Mouse (Mus musculus) liver, adult 2 months (tissue): Measurements from ENCODE around the gene Galnt15. TPM values are rescaled to one million over a fixed set of nuclear protein-coding genes. Genes with fewer than 3 reads are reported as not detected.
"Not testable (repeated sequence)": the region's sequence is repeated elsewhere in the genome, so short reads cannot be mapped to it uniquely, and the experiment has no call there.

Source experiments
- DNase-seq: peaks from one replicate; pipeline ENCODE4 v3.0.0-alpha.2; 2011; ENCODE audit warnings: low read depth, low spot score; ENCODE audit errors: extremely low read depth
- H3K27ac ChIP-seq: fragments of 200-500 bp; replicated peaks from 2 replicates; pipeline ENCODE4 v1.5.1; 2012; ENCODE audit warnings: low read depth, mild to moderate bottlenecking, control low read depth, inconsistent platforms, low read length; ENCODE audit not compliant: insufficient read depth
- H3K27me3 ChIP-seq: fragments of 200-500 bp; 2 replicates; pipeline ENCODE4 v1.6.1; 2012; ENCODE audit warnings: mild to moderate bottlenecking, moderate library complexity, low read length, inconsistent platforms; ENCODE audit not compliant: control insufficient read depth, insufficient read depth
- H3K36me3 ChIP-seq: fragments of 200-500 bp; 2 replicates; pipeline ENCODE4 v1.6.1; 2012; ENCODE audit warnings: low read length, inconsistent platforms; ENCODE audit not compliant: control insufficient read depth, insufficient read depth
- H3K4me1 ChIP-seq: fragments of 200-500 bp; 2 replicates; pipeline ENCODE4 v1.6.1; 2011; ENCODE audit warnings: low read length; ENCODE audit not compliant: control insufficient read depth, insufficient read depth
- H3K4me3 ChIP-seq: fragments of 200-500 bp; 2 replicates; pipeline ENCODE4 v1.5.1; 2011; ENCODE audit warnings: low read depth, mild to moderate bottlenecking, control low read depth, low read length, moderate library complexity; ENCODE audit not compliant: insufficient read depth
- H3K79me2 ChIP-seq: fragments of 200-500 bp; 2 replicates; pipeline ENCODE4 v1.6.1; 2012; ENCODE audit warnings: inconsistent platforms, mild to moderate bottlenecking, low read length, moderate library complexity; ENCODE audit not compliant: control insufficient read depth, insufficient read depth
- H3K9ac ChIP-seq: fragments of 200-500 bp; 2 replicates; pipeline ENCODE4 v1.6.1; 2012; ENCODE audit warnings: low read depth, mild to moderate bottlenecking, control low read depth, inconsistent platforms, low read length
- CTCF ChIP-seq: fragments of 200-500 bp; IDR thresholded peaks from 2 replicates; pipeline ENCODE4 v1.5.1; 2011; ENCODE audit warnings: low read depth, low read length, control low read depth
- POLR2A ChIP-seq: fragments of 200-500 bp; IDR thresholded peaks from 2 replicates; pipeline ENCODE4 v1.6.1; 2011; ENCODE audit warnings: low read length, control low read depth; ENCODE audit not compliant: insufficient read depth; ENCODE audit errors: extremely low read depth
- WGBS: fragments of 180-500 bp; shearing (Covaris S2); methylation state at CpG from one replicate; pipeline ENCODE4 v1.1.7; 2018; 5-methylcytosine and 5-hydroxymethylcytosine counted together
- polyA plus RNA-seq: library from polyadenylated mRNA; depleted of rRNA; stranded (reverse); fragments of >200 nt; gene quantifications from 2 replicates; pipeline ENCODE4 v1.2.3, GENCODE M21; 2012
- total RNA-seq: library from RNA; depleted of rRNA; stranded (reverse); fragments of >200 nt; gene quantifications from 2 replicates; pipeline ENCODE4 v1.2.3, GENCODE M21; 2014

Galnt15 gene
- total and polyA plus RNA-seq, 2 experiments = 0.62 to 0.92 TPM

GRCm38 (mm10) chr14:32085486-32086201 is 56.9 kb downstream of the Galnt15 start, which contains the start of gene Dph3:
TSS of gene Dph3 (minus strand) at chr14:32085729.
- Histone ChIP-seq H3K4me1 (peaks cover 8% of the 10 kb centered on the region; the same call in 1 of the 2 replicates), H3K79me2 (peaks cover 4% of the 10 kb centered on the region; the same call in 1 of the 2 replicates), H3K27me3 (no peaks in the 10 kb centered on the region), H3K27ac (peak within 1 kb of the TSS; percentile 86), H3K9ac (peak within 1 kb of the TSS; percentile 77), H3K36me3 (peaks cover 8% of the 10 kb centered on the region), H3K4me3 (peak within 1 kb of the TSS; percentile 67)
- WGBS = under 1% methylated on average over 43 of the region's 43 CpGs
- TF ChIP-seq CTCF (no peak; the same call in 1 of the 2 replicates), POLR2A (0 out of 2 replicates have a peak, but pooled peaks have one; percentile 9)
- peak; percentile 90 for DNase-seq

- Histone ChIP-seq H3K4me1 (peaks cover 8% of the 10 kb centered on the region; the same call in 1 of the 2 replicates), H3K4me3 (peak overlapping the region; percentile 67), H3K9ac (peak overlapping the region; percentile 44; the same call in 1 of the 2 replicates), H3K27ac (peak overlapping the region; percentile 83), H3K79me2 (peaks cover 4% of the 10 kb centered on the region; the same call in 1 of the 2 replicates), H3K27me3 (no peaks in the 10 kb centered on the region), H3K36me3 (peaks cover 8% of the 10 kb centered on the region)
- 2% methylated on average over 8 of the region's 8 CpGs for WGBS
- TF ChIP-seq CTCF (no peak), POLR2A (no peak)
- DNase-seq = peak; percentile 60
Measured at GRCm38 (mm10) chr14:32086226-32086625, 57.4 kb downstream of the Galnt15 start.

- H3K36me3 ChIP-seq, H3K27ac ChIP-seq, DNase-seq, H3K4me3 ChIP-seq, H3K79me2 ChIP-seq, H3K27me3 ChIP-seq, H3K9ac ChIP-seq: not testable (repeated sequence)
- H3K4me1 ChIP-seq = peaks cover 11% of the 10 kb centered on the region; the same call in 1 of the 2 replicates
- 92% methylated on average over 7 of the region's 7 CpGs for WGBS
Measured at GRCm38 (mm10) chr14:32087584-32088248, 58.9 kb downstream of the Galnt15 start.

- H3K9ac ChIP-seq = no peak overlapping the region
- no peaks in the 10 kb centered on the region for H3K27me3 ChIP-seq
- DNase-seq = no peak
- peaks cover 17% of the 10 kb centered on the region for H3K36me3 ChIP-seq
- no peak overlapping the region for H3K27ac ChIP-seq
- 66% methylated on average over 4 of the region's 4 CpGs for WGBS
- H3K4me1 ChIP-seq = peaks cover 17% of the 10 kb centered on the region
- H3K4me3 ChIP-seq = no peak overlapping the region
- peaks cover 4% of the 10 kb centered on the region; the same call in 1 of the 2 replicates for H3K79me2 ChIP-seq
- TF ChIP-seq POLR2A (no peak), CTCF (no peak)
Measured at GRCm38 (mm10) chr14:32091124-32091523, 62.3 kb downstream of the Galnt15 start.

- peaks cover 17% of the 10 kb centered on the region for H3K4me1 ChIP-seq
- TF ChIP-seq POLR2A = no peak
- DNase-seq = no peak
- H3K4me3 ChIP-seq = no peak overlapping the region
- H3K27ac ChIP-seq = no peak overlapping the region
- H3K79me2 ChIP-seq = peaks cover 4% of the 10 kb centered on the region; the same call in 1 of the 2 replicates
- H3K9ac ChIP-seq = no peak overlapping the region
- H3K36me3 ChIP-seq = peaks cover 21% of the 10 kb centered on the region
- WGBS = 96% methylated on average over 4 of the region's 4 CpGs
- H3K27me3 ChIP-seq = no peaks in the 10 kb centered on the region
Measured at GRCm38 (mm10) chr14:32091704-32092103, 62.9 kb downstream of the Galnt15 start.
